Comparison of ENCODE assay signal across 10 mouse cellular contexts in genomic region chr5:132509464-132509885, GRCm38 (mm10). TPM values are rescaled to one million over a fixed set of nuclear protein-coding genes. Genes with fewer than 3 reads are reported as not detected.
DNase-seq lines count a peak whose midpoint lies in the region; ATAC-seq and TF ChIP-seq lines count a peak whose summit lies in the region.
"Had no signal": no experiment of that assay in that cellular context is flagged by ENCODE, and none has a peak within 500 bp of the region (broad histone marks: within the 10 kb centered on the region; RNA-seq: fewer than 3 reads in every experiment).

No protein-coding gene starts in this region.

- no peaks in the 10 kb centered on the region for H3K27me3 ChIP-seq in hindbrain, embryonic 16.5 days (replicated peaks; ENCODE audit: control insufficient read depth, insufficient read depth, low read length)
- no peaks in the 10 kb centered on the region for H3K27me3 ChIP-seq in stomach, embryonic 16.5 days (ENCODE audit: control insufficient read depth, insufficient read depth, low read length)
- H3K27me3 ChIP-seq: CH12.LX had no signal

- peaks cover 12% of the 10 kb centered on the region for H3K4me1 ChIP-seq in hindbrain, embryonic 16.5 days (ENCODE audit: control insufficient read depth, insufficient read depth, low read depth, low read length)
- peaks cover 19% of the 10 kb centered on the region for H3K4me1 ChIP-seq in stomach, embryonic 16.5 days (ENCODE audit: control insufficient read depth, insufficient read depth, low read length)

- peak overlapping the region; percentile 31; the same call in 1 of the 2 replicates for H3K27ac ChIP-seq in gastrocnemius, adult 2 months
- no peak overlapping the region for H3K27ac ChIP-seq in hindbrain, embryonic 16.5 days (ENCODE audit: low read depth, low read length)
- H3K27ac ChIP-seq in stomach, embryonic 16.5 days (ENCODE audit: low read length) = no peak overlapping the region

- DNase-seq in gastrocnemius, adult 2 months = no peak
- no peak for DNase-seq in gastrocnemius, postnatal 10 days
- peak; percentile 10 for DNase-seq in lung, postnatal 10 days
- no peak for DNase-seq in lung, postnatal 36 days
- DNase-seq in natural killer cell, adult 2 months (ENCODE audit: low spot score in 2 of 2) = no peak
- no peak for DNase-seq in urinary bladder, adult 2 months (ENCODE audit: low spot score)
- DNase-seq: liver had no signal

- intact Hi-C loops in gastrocnemius, adult 2 months (cut with DNase I) = no loop called here

- no peak for ATAC-seq in hindbrain, embryonic 16.5 days
- no peak for ATAC-seq in stomach, embryonic 16.5 days (ENCODE audit: insufficient read depth, low FRiP score)

- TF ChIP-seq CTCF in gastrocnemius, adult 2 months (IDR thresholded peaks at IDR 0.05) = no peak

- H3K4me3 ChIP-seq in gastrocnemius, adult 2 months = peak overlapping the region; percentile 54
- H3K4me3 ChIP-seq in hindbrain, embryonic 16.5 days (ENCODE audit: low read length) = no peak overlapping the region
- H3K4me3 ChIP-seq in stomach, embryonic 16.5 days (replicated peaks; ENCODE audit: low read length) = no peak overlapping the region

- no peak overlapping the region for H3K9ac ChIP-seq in hindbrain, embryonic 16.5 days (ENCODE audit: low read depth, low read length)
- no peak overlapping the region for H3K9ac ChIP-seq in stomach, embryonic 16.5 days (ENCODE audit: low read length)

- WGBS in hindbrain, embryonic 16.5 days = 18% methylated on average over 9 of the region's 9 CpGs
- 42% methylated on average over 9 of the region's 9 CpGs for WGBS in stomach, embryonic 16.5 days

- no peaks in the 10 kb centered on the region for H3K9me3 ChIP-seq in hindbrain, embryonic 16.5 days (ENCODE audit: control insufficient read depth, low read length)
- no peaks in the 10 kb centered on the region for H3K9me3 ChIP-seq in stomach, embryonic 16.5 days (replicated peaks; ENCODE audit: control insufficient read depth, low read length)

- peak overlapping the region; percentile 44 for H3K4me2 ChIP-seq in hindbrain, embryonic 16.5 days (ENCODE audit: low read length)
- peak overlapping the region; percentile 35; the same call in 1 of the 2 replicates for H3K4me2 ChIP-seq in stomach, embryonic 16.5 days (ENCODE audit: low read depth, low read length)

- no peaks in the 10 kb centered on the region for H3K36me3 ChIP-seq in hindbrain, embryonic 16.5 days (ENCODE audit: control insufficient read depth, insufficient read depth, low read length)
- H3K36me3 ChIP-seq in stomach, embryonic 16.5 days (ENCODE audit: control insufficient read depth, insufficient read depth, low read length) = no peaks in the 10 kb centered on the region

RNA-seq across cellular contexts. Expression of gene Auts2, which starts 33.7 kb away (rescaled TPM):
- total RNA-seq in gastrocnemius, adult 2 months (2021) = 10 to 100 TPM; 13.0 to 31.1 TPM
- 10 to 100 TPM; 36.2 to 49.1 TPM for total RNA-seq in gastrocnemius, postnatal 10 days (2021)
- polyA plus RNA-seq in hindbrain, embryonic 16.5 days (2015; fragmentation: Nextera tagmentation; extraction: Ambion mirVana) = 43.2 and 53.4 TPM in 2 replicates
- 17.4 and 20.1 TPM in 2 replicates for polyA plus RNA-seq in stomach, embryonic 16.5 days (2015; fragmentation: Nextera tagmentation; extraction: Ambion mirVana)
- polyA plus RNA-seq in urinary bladder, adult 2 months (2012; rRNA removed) = 15.1 and 29.5 TPM in 2 replicates
- total RNA-seq: CH12.LX had no signal
